In the genomic region with DNA sequence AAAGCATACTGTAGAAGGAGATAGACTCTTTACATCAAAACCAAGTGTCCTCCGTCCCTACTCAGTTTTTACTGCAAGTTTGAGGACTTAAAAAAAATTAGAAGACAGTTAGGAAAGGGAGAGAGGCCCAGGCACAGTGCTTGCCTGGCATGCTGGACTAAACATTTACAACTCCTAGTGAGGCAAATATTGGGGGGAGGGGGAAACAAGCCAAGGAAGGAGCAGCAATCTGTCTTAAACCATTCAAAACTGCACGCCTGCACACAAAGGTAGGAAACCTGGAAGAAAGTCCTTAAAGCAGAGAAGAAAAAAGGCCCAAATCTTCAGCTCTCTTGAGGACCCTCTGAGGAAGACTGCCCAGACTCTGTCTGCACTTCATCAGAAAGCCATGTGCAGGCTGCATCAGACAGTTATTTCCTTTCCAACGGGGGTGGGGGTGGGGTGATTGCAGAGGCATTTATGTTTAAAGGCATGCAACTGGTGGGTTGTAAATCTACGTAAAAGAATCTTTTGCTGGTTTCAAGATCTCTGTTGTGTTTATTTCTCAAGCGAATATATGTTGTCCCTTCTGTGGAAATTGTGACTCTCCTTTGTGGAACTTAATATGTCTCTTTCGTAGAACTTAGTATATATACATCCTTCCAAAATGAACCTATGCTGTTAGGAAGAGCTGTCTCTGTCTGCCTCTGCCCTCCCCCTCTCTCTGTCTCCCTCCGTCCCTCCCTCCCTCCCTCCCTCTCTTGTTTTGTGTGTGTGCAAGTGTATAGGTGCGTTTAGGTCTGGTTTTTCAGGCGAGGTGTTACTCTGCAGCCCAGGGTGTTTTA, we compare ENCODE assay signal across 12 mouse cellular contexts. TPM values are rescaled to one million over a fixed set of nuclear protein-coding genes. Genes with fewer than 3 reads are reported as not detected.
DNase-seq lines count a peak whose midpoint lies in the region; ATAC-seq and TF ChIP-seq lines count a peak whose summit lies in the region.
"Had no signal": no experiment of that assay in that cellular context is flagged by ENCODE, and none has a peak within 500 bp of the region (broad histone marks: within the 10 kb centered on the region; RNA-seq: fewer than 3 reads in every experiment).

No protein-coding gene starts in this region.

- 0 out of 2 replicates have a peak, but pooled peaks cover 2% of the 10 kb centered on the region for H3K9me3 ChIP-seq in heart, embryonic 14.5 days (ENCODE audit: control insufficient read depth, low read length)
- H3K9me3 ChIP-seq in lung, postnatal 0 days (ENCODE audit: low read length), result no peaks in the 10 kb centered on the region
- H3K9me3 ChIP-seq in stomach, embryonic 16.5 days (replicated peaks; ENCODE audit: control insufficient read depth, low read length), result 0 out of 2 replicates have a peak, but pooled peaks cover 5% of the 10 kb centered on the region

- H3K4me2 ChIP-seq in heart, embryonic 14.5 days (ENCODE audit: low read length), result no peak overlapping the region
- no peak overlapping the region for H3K4me2 ChIP-seq in lung, postnatal 0 days (replicated peaks; ENCODE audit: low read depth, low read length)
- H3K4me2 ChIP-seq in stomach, embryonic 16.5 days (ENCODE audit: low read depth, low read length), result no peak overlapping the region

- H3K4me1 ChIP-seq in heart, embryonic 14.5 days (ENCODE audit: control insufficient read depth in 2 of 2, insufficient read depth in 2 of 2, low read length in 2 of 2), result peaks cover 13 to 31% of the 10 kb centered on the region in 2 experiments
- H3K4me1 ChIP-seq in lung, postnatal 0 days (ENCODE audit: insufficient read depth, low read depth, low read length), result no peaks in the 10 kb centered on the region
- peaks cover 27% of the 10 kb centered on the region for H3K4me1 ChIP-seq in stomach, embryonic 16.5 days (ENCODE audit: control insufficient read depth, insufficient read depth, low read length)

- H3K4me3 ChIP-seq in heart, embryonic 14.5 days (ENCODE audit: control insufficient read depth in 1 of 2, insufficient read depth in 1 of 2, low read depth in 1 of 2, low read length in 2 of 2), result no peak overlapping the region
- H3K4me3 ChIP-seq in lung, postnatal 0 days (ENCODE audit: low read depth, low read length), result no peak overlapping the region
- no peak overlapping the region for H3K4me3 ChIP-seq in stomach, embryonic 16.5 days (replicated peaks; ENCODE audit: low read length)
- H3K4me3 ChIP-seq: erythroblast, embryonic 14.5 days had no signal

- no peak for TF ChIP-seq CTCF in lung, postnatal 0 days (IDR thresholded peaks at IDR 0.05)

- TF ChIP-seq EP300 in lung, postnatal 0 days (IDR thresholded peaks at IDR 0.05), result no peak

- H3K36me3 ChIP-seq in heart, embryonic 14.5 days (ENCODE audit: control insufficient read depth, insufficient read depth, low read length), result no peaks in the 10 kb centered on the region
- H3K36me3 ChIP-seq in lung, postnatal 0 days (ENCODE audit: insufficient read depth, low read length), result no peaks in the 10 kb centered on the region
- no peaks in the 10 kb centered on the region for H3K36me3 ChIP-seq in stomach, embryonic 16.5 days (ENCODE audit: control insufficient read depth, insufficient read depth, low read length)

- no peaks in the 10 kb centered on the region for H3K27me3 ChIP-seq in heart, embryonic 14.5 days (ENCODE audit: control insufficient read depth, insufficient read depth, low read length)
- H3K27me3 ChIP-seq in lung, postnatal 0 days (replicated peaks; ENCODE audit: insufficient read depth, low read length), result no peaks in the 10 kb centered on the region
- no peaks in the 10 kb centered on the region for H3K27me3 ChIP-seq in stomach, embryonic 16.5 days (ENCODE audit: control insufficient read depth, insufficient read depth, low read length)

- H3K9ac ChIP-seq in heart, embryonic 14.5 days (ENCODE audit: low read length), result no peak overlapping the region
- H3K9ac ChIP-seq in lung, postnatal 0 days (replicated peaks; ENCODE audit: low read depth), result no peak overlapping the region
- no peak overlapping the region for H3K9ac ChIP-seq in stomach, embryonic 16.5 days (ENCODE audit: low read length)

- 43% methylated on average over 9 of the region's 9 CpGs for WGBS in heart, embryonic 14.5 days
- 44% methylated on average over 9 of the region's 9 CpGs for WGBS in lung, postnatal 0 days
- WGBS in stomach, embryonic 16.5 days, result 34% methylated on average over 9 of the region's 9 CpGs

- no peak for DNase-seq in heart, postnatal 4 days
- peak; percentile 52 for DNase-seq in lung, postnatal 0 days (ENCODE audit: low spot score)
- no peak for DNase-seq in lung, postnatal 4 days
- DNase-seq in testis, postnatal 10 days (ENCODE audit: low spot score), result no peak
- DNase-seq in urinary bladder, postnatal 4 days (ENCODE audit: low spot score in 2 of 2), result no peak
- DNase-seq: right cerebral cortex, adult 18-20 months had no signal

- peak; percentile 62; the same call in 1 of the 2 replicates for ATAC-seq in heart, embryonic 14.5 days (ENCODE audit: insufficient number of reproducible peaks, insufficient read depth, low FRiP score, low read depth)
- peak; percentile 39; the same call in 1 of the 2 replicates for ATAC-seq in lung, postnatal 0 days
- peak; percentile 54 for ATAC-seq in inflammation-experienced regulatory T-cells, adult 6 months
- peak; percentile 63; the same call in 1 of the 2 replicates for ATAC-seq in stomach, embryonic 16.5 days (ENCODE audit: insufficient read depth, low FRiP score)
- ATAC-seq: hindbrain, embryonic 16.5 days had no signal

- H3K27ac ChIP-seq in heart, embryonic 14.5 days (replicated peaks in 1 of 2; ENCODE audit: control insufficient read depth in 1 of 2, insufficient read depth in 1 of 2, low read depth in 2 of 2, low read length in 2 of 2), result peak overlapping the region; percentile 55 to 81
- H3K27ac ChIP-seq in lung, postnatal 0 days (ENCODE audit: low read length), result peak overlapping the region; percentile 58; the same call in 1 of the 2 replicates
- peak overlapping the region; percentile 81 for H3K27ac ChIP-seq in stomach, embryonic 16.5 days (ENCODE audit: low read length)
- H3K27ac ChIP-seq: macrophage had no signal

RNA-seq across cellular contexts. Expression of a gene that starts 49.0 kb away (rescaled TPM):
- 136 and 142 TPM in 2 replicates for polyA plus RNA-seq in heart, embryonic 14.5 days (2014; fragmentation: Nextera tagmentation; extraction: Ambion mirVana)
- 100 to 1,000 TPM; 109 to 110 TPM for total RNA-seq in heart, postnatal 4 days (2021)
- polyA plus RNA-seq in lung, postnatal 0 days (2015; fragmentation: Nextera tagmentation; extraction: Ambion mirVana), result 91.9 and 102 TPM in 2 replicates
- 100 to 1,000 TPM; 159 to 229 (median 184) TPM for polyA plus RNA-seq in inflammation-experienced regulatory T-cells, adult 6 months (2017; shearing (Covaris generic))
- polyA plus RNA-seq in stomach, embryonic 16.5 days (2015; fragmentation: Nextera tagmentation; extraction: Ambion mirVana), result 85.9 and 90.7 TPM in 2 replicates
